Mouse (Mus musculus): ENCODE measurements around the gene Ogfod1. TPM values are rescaled to one million over a fixed set of nuclear protein-coding genes. Genes with fewer than 3 reads are reported as not detected.
"Not testable (repeated sequence)": the region's sequence is repeated elsewhere in the genome, so short reads cannot be mapped to it uniquely, and the experiment has no call there.

The Ogfod1 gene
- polyA plus RNA-seq, 1 experiment, result 0.07 TPM

- no peaks in the 10 kb centered on the region for H3K9me3 ChIP-seq (ENCODE audit: control insufficient read depth, low read length)
- H3K4me3 ChIP-seq (replicated peaks), result peak overlapping the region; percentile 97
- H3K27me3 ChIP-seq (ENCODE audit: control insufficient read depth), result no peaks in the 10 kb centered on the region
- no peak for TF ChIP-seq GATA1 (IDR thresholded peaks at IDR 0.05; ENCODE audit: low read length)
- no peak for TF ChIP-seq TAL1 (IDR thresholded peaks at IDR 0.05; ENCODE audit: low read length)
- H3K4me1 ChIP-seq (ENCODE audit: control insufficient read depth), result peaks cover 55% of the 10 kb centered on the region
- peaks cover 46% of the 10 kb centered on the region for H3K36me3 ChIP-seq (ENCODE audit: control insufficient read depth)
These were observed 23.9 kb upstream of the Ogfod1 start for GRCm38 (mm10) chr8:94013026-94013612.

DNA sequence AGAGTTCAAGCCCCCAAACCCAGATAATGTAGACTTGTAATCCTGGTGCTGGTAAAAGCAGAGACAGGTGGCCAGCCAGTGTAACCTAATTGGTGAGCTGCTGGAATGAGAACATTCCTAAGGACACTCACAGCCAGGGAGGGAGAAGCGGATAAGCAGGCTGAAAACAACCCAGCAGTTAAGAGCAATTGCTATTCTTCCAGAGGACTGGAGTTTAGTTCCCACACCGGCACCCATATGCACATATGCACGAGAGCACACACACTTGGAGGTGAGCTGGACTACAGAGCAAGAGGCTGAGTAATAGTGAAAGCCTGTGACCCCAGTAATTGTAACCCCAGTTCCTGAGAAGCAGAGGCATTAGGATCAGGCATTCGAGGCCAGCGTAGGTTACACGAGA is 13.1 kb upstream of the Ogfod1 start:
- Histone ChIP-seq H3K36me3 (ENCODE audit: control insufficient read depth) (peaks cover 97% of the 10 kb centered on the region), H3K9me3 (ENCODE audit: control insufficient read depth, low read length) (no peaks in the 10 kb centered on the region), H3K4me1 (ENCODE audit: control insufficient read depth) (no peaks in the 10 kb centered on the region), H3K27me3 (ENCODE audit: control insufficient read depth) (no peaks in the 10 kb centered on the region), H3K4me3 (replicated peaks) (no peak overlapping the region)
- TF ChIP-seq GATA1 (IDR thresholded peaks at IDR 0.05; ENCODE audit: low read length) (no peak), TAL1 (IDR thresholded peaks at IDR 0.05; ENCODE audit: low read length) (no peak)

DNA sequence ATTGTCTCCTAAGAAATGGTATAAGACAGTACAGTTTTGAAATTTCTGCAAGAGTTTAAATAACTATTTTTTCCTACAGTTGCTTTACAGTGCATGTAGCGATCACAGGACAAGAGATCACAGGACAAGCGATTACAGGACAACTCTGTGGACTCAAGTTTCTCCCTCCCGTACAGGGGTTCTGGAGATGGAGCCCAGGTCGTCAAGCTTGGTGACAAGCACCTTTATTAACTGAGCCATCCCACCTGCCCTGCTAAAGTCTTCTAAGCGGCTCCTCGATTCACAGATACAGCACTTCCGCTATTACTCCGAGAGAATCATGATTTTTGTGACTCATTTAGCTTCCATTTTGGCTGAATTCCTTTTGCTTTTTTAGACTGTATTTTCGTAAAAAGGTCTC is 7.3 kb upstream of the Ogfod1 start:
- no peaks in the 10 kb centered on the region for H3K9me3 ChIP-seq (ENCODE audit: control insufficient read depth, low read length)
- H3K4me3 ChIP-seq (replicated peaks), result no peak overlapping the region
- peaks cover 93% of the 10 kb centered on the region for H3K36me3 ChIP-seq (ENCODE audit: control insufficient read depth)
- TF ChIP-seq GATA1 (IDR thresholded peaks at IDR 0.05; ENCODE audit: low read length) (no peak), TAL1 (IDR thresholded peaks at IDR 0.05; ENCODE audit: low read length) (no peak)
- peaks cover 23% of the 10 kb centered on the region for H3K4me1 ChIP-seq (ENCODE audit: control insufficient read depth)
- no peaks in the 10 kb centered on the region for H3K27me3 ChIP-seq (ENCODE audit: control insufficient read depth)

DNA sequence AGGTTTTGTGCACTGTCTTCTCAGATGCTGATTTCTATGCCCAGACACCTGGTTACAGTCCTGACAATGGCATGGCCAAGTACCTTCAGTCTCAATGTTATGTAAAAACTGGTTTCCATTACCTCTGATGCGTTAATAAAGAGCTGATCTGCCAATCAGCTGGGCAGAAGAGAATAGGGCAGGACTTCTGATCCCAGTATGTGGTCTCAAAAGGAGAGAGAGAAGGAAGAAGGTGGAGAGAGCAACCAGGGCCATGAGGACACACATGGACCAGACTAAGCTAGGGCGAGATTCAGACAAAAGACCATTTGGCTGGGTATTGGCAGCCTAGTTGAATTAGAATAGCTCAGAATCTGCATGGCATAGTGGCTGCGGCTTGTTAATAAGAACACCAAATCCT is 3.4 kb upstream of the Ogfod1 start:
- Histone ChIP-seq H3K36me3 (ENCODE audit: control insufficient read depth) (peaks cover 61% of the 10 kb centered on the region), H3K4me1 (ENCODE audit: control insufficient read depth) (peaks cover 46% of the 10 kb centered on the region), H3K4me3 (replicated peaks) (no peak overlapping the region), H3K27me3 (ENCODE audit: control insufficient read depth) (no peaks in the 10 kb centered on the region), H3K9me3 (ENCODE audit: control insufficient read depth, low read length) (no peaks in the 10 kb centered on the region)
- TF ChIP-seq GATA1 (IDR thresholded peaks at IDR 0.05; ENCODE audit: low read length) (no peak), TAL1 (IDR thresholded peaks at IDR 0.05; ENCODE audit: low read length) (no peak)

DNA sequence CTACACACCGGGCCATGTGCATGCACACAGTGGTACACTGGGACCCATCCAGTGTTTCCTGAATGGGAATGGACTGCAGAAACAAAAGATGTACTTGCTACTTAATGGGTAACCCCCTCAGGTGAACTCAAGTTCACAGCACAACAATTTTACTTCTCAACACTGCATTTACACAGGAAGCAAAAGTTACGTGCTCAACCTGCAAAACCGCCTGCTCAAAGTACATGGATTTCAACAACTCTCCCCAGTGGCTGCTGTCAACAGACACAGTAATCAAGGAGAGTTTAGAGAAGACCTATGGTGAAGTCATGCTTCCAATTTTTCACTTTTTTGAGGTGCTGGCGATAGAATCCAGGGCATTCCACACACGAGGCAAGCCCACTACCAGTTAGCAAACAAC is 1.8 kb upstream of the Ogfod1 start:
- Histone ChIP-seq H3K4me3 (replicated peaks) (peak overlapping the region; percentile 77), H3K36me3 (ENCODE audit: control insufficient read depth) (peaks cover 54% of the 10 kb centered on the region), H3K27me3 (ENCODE audit: control insufficient read depth) (no peaks in the 10 kb centered on the region), H3K9me3 (ENCODE audit: control insufficient read depth, low read length) (no peaks in the 10 kb centered on the region), H3K4me1 (ENCODE audit: control insufficient read depth) (peaks cover 48% of the 10 kb centered on the region)
- TF ChIP-seq GATA1 (IDR thresholded peaks at IDR 0.05; ENCODE audit: low read length) (no peak), TAL1 (IDR thresholded peaks at IDR 0.05; ENCODE audit: low read length) (no peak)

GRCm38 (mm10) chr8:94036541-94036940 is 457 bp upstream of the Ogfod1 start:
- peaks cover 48% of the 10 kb centered on the region for H3K4me1 ChIP-seq (ENCODE audit: control insufficient read depth)
- peaks cover 46% of the 10 kb centered on the region for H3K36me3 ChIP-seq (ENCODE audit: control insufficient read depth)
- not testable (repeated sequence) for H3K27me3 ChIP-seq (ENCODE audit: control insufficient read depth); H3K9me3 ChIP-seq (ENCODE audit: control insufficient read depth, low read length)
- peak overlapping the region; percentile 77 for H3K4me3 ChIP-seq (replicated peaks)

- no peak for TF ChIP-seq GATA1 (IDR thresholded peaks at IDR 0.05; ENCODE audit: low read length)
- TF ChIP-seq TAL1 (IDR thresholded peaks at IDR 0.05; ENCODE audit: low read length), result no peak
These were observed 808 bp downstream of the Ogfod1 start for GRCm38 (mm10) chr8:94037806-94038205.

DNA sequence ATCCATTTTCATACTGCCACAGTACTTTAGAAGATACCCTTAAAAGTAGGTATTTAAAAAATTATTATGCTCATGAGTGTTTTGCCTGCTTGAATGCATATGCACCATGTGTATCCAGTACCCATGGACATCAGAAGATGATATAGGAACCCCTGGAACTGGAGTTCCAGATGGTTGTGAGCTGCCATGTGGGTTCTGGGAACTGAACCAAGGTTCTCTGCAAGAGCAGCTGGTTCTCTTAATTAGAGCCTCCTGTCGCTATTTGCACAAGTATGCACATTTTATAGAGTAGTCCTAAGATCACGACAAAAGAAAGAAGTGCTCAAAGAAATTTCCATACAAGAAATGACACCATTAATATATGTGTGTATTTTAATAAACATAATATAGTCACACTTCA is 10.8 kb downstream of the Ogfod1 start:
- H3K36me3 ChIP-seq (ENCODE audit: control insufficient read depth), result peaks cover 11% of the 10 kb centered on the region
- no peak for TF ChIP-seq GATA1 (IDR thresholded peaks at IDR 0.05; ENCODE audit: low read length)
- TF ChIP-seq TAL1 (IDR thresholded peaks at IDR 0.05; ENCODE audit: low read length), result no peak
- no peaks in the 10 kb centered on the region for H3K4me1 ChIP-seq (ENCODE audit: control insufficient read depth)
- H3K9me3 ChIP-seq (ENCODE audit: control insufficient read depth, low read length), result no peaks in the 10 kb centered on the region
- no peak overlapping the region for H3K4me3 ChIP-seq (replicated peaks)
- H3K27me3 ChIP-seq (ENCODE audit: control insufficient read depth), result no peaks in the 10 kb centered on the region

More at GRCm38 (mm10) chr8:94037806-94038205, 808 bp downstream of the Ogfod1 start:
- Histone ChIP-seq H3K36me3 (ENCODE audit: control insufficient read depth) (peaks cover 34% of the 10 kb centered on the region), H3K4me1 (ENCODE audit: control insufficient read depth) (peaks cover 43% of the 10 kb centered on the region), H3K4me3 (replicated peaks) (peak overlapping the region; percentile 77), H3K27me3 (ENCODE audit: control insufficient read depth) (no peaks in the 10 kb centered on the region), H3K9me3 (ENCODE audit: control insufficient read depth, low read length) (no peaks in the 10 kb centered on the region)

GRCm38 (mm10) chr8:94052696-94053095 is 15.7 kb downstream of the Ogfod1 start:
- Histone ChIP-seq H3K27me3 (ENCODE audit: control insufficient read depth) (no peaks in the 10 kb centered on the region), H3K9me3 (ENCODE audit: control insufficient read depth, low read length) (no peaks in the 10 kb centered on the region), H3K4me3 (replicated peaks) (no peak overlapping the region), H3K36me3 (ENCODE audit: control insufficient read depth) (peaks cover 36% of the 10 kb centered on the region), H3K4me1 (ENCODE audit: control insufficient read depth) (no peaks in the 10 kb centered on the region)
- TF ChIP-seq TAL1 (IDR thresholded peaks at IDR 0.05; ENCODE audit: low read length), result no peak
- no peak for TF ChIP-seq GATA1 (IDR thresholded peaks at IDR 0.05; ENCODE audit: low read length)
